Mouse (Mus musculus): Measurements from ENCODE around the gene Trdmt1.

The Trdmt1 gene

DNA sequence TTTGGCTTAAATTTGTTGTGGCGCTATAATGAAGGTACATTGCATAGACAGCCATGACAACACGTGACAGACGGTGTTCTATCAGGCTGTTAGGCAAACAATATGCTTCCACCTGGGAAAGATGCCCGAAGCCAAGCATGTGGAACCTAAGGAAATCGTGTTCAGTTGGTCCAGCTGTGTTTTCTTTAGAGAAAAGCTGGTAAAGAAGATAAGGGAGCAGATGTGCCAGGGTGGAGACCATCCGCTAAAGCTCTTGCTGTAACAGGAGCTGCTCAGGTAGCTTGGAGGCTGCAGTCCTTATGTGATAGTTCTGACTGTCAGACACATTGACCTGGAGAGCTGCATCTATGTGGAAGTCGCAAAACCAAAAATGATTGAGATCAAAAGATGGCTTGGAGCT is 45.3 kb downstream of the Trdmt1 start:
- no peak for DNase-seq

- DNase-seq = no peak
Measured at GRCm38 (mm10) chr2:13496087-13496486, 48.4 kb downstream of the Trdmt1 start.

GRCm38 (mm10) chr2:13492927-13493326 is 51.5 kb downstream of the Trdmt1 start:
- DNase-seq = no peak

GRCm38 (mm10) chr2:13491734-13492133 is 52.7 kb downstream of the Trdmt1 start, which contains the start of gene Cubn:
Gene Cubn, minus strand, starts transcription at chr2:13491813.
- no peak for DNase-seq

DNA sequence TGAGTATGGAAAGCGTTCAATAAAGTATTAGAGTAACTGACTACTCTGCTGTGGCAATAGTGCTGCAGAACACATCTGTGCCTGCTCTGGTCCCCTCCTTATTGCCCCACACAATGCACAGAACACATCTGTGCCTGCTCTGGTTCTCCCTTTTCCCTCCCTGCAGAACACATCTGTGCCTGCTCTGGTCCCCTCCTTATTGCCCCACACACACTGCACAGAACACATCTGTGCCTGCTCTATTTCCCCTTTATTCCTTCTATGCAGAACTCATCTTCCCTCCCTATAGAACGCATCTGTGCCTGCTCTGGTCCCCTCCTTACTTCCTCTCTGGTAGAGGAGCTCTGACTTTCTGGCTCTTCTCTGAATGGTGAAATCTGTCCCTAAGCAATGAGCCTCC is 54.0 kb downstream of the Trdmt1 start:
- DNase-seq = no peak

DNA sequence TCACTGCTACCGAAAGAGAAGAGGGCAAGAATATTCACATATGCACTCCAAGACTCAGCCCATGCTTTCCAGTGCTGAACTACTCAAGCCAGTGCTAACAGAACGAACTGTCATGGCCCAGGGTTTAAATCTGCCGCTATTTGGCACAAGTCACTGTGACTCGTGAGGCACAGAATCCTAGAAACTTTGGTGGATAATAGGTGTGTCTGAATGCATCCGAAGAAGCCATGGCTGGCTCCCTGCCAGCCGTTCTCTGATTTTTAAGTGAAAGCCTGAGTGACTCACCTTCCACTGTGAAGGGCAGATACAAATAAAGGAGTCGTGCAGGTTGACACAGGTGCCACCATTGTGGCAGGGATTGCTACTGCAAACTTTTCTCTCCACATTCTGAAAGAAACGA is 58.0 kb downstream of the Trdmt1 start:
- DNase-seq = no peak

GRCm38 (mm10) chr2:13484566-13484965 is 59.9 kb downstream of the Trdmt1 start:
- no peak for DNase-seq

- DNase-seq = no peak
Measured at GRCm38 (mm10) chr2:13480744-13481143, 63.7 kb downstream of the Trdmt1 start.

GRCm38 (mm10) chr2:13479165-13479564 is 65.3 kb downstream of the Trdmt1 start:
- DNase-seq = no peak

GRCm38 (mm10) chr2:13470108-13470507 is 74.4 kb downstream of the Trdmt1 start:
- no peak for DNase-seq

DNA sequence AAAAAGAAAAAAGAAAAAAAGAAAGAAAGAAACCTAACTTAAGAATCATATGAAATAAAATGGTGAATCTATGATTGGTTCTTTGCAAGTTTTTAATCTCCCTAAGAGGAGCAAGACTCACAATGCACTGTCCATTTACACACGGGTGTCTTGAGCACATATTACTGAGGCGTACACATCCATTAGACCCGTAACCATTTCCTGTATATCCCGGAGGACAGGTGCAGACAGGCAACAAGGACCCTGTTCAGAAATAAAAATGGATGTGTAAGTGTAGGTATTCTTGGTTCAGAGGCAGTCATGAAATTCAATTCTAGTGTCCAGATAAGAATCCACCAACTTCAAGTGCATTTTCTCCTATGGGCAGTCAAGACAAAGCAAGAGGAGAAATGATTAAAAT is 74.8 kb downstream of the Trdmt1 start:
- DNase-seq = no peak

DNA sequence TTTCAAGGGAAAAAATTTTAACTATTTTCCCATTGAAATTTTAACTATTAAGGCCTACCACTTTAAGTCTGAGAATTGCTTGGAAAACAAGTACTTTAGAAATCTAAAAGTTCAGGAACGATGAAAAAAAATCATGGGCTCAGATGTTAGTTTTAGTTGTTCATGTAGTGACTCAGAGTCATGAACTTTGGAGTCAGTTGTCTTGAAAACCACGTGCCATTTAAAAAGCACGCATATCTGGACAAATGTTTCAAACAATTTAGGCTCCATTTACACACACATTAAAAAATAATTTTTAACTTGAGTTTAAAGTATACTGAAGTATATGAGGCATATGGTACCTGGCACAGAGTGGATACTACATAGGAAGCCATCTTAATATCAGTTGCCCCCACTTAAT is 77.8 kb downstream of the Trdmt1 start:
- DNase-seq = no peak
